ENCODE assay signal across 20 mouse cellular contexts in genomic region chr10:93111412-93111811, GRCm38 (mm10). TPM values are rescaled to one million over a fixed set of nuclear protein-coding genes. Genes with fewer than 3 reads are reported as not detected.
DNase-seq lines count a peak whose midpoint lies in the region; ATAC-seq and TF ChIP-seq lines count a peak whose summit lies in the region.
"Had no signal": no experiment of that assay in that cellular context is flagged by ENCODE, and none has a peak within 500 bp of the region (broad histone marks: within the 10 kb centered on the region; RNA-seq: fewer than 3 reads in every experiment).

No protein-coding gene starts in this region.

- TF ChIP-seq CTCF in heart, adult 2 months (IDR thresholded peaks at IDR 0.05) = no peak

- 47% methylated on average over 8 of the region's 8 CpGs for WGBS in lung, embryonic 16.5 days
- WGBS in heart, adult 2 months = 43% methylated on average over 8 of the region's 8 CpGs

- H3K36me3 ChIP-seq in lung, embryonic 16.5 days (ENCODE audit: control insufficient read depth, insufficient read depth, low read length) = no peaks in the 10 kb centered on the region
- H3K36me3 ChIP-seq in heart, adult 2 months (ENCODE audit: control insufficient read depth, insufficient read depth, low read length) = no peaks in the 10 kb centered on the region
- H3K36me3 ChIP-seq: embryonic facial prominence, embryonic 10.5 days; forebrain, embryonic 12.5 days; limb, embryonic 12.5 days; midbrain, embryonic 12.5 days; neural tube, embryonic 13.5 days had no signal

- no peaks in the 10 kb centered on the region for H3K79me2 ChIP-seq in heart, adult 2 months (replicated peaks; ENCODE audit: control insufficient read depth, insufficient read depth, low read length)

- intact Hi-C loops in heart, adult 2 months (cut with DNase I) = no loop called here

- H3K4me1 ChIP-seq in lung, embryonic 16.5 days (replicated peaks; ENCODE audit: control insufficient read depth, insufficient read depth, low read length) = no peaks in the 10 kb centered on the region
- no peaks in the 10 kb centered on the region for H3K4me1 ChIP-seq in heart, adult 2 months (ENCODE audit: control insufficient read depth, insufficient read depth, low read length)
- H3K4me1 ChIP-seq: embryonic facial prominence, embryonic 10.5 days; forebrain, embryonic 12.5 days; limb, embryonic 12.5 days; midbrain, embryonic 12.5 days; neural tube, embryonic 13.5 days had no signal

- peak; percentile 61 for ATAC-seq in lung, embryonic 16.5 days (ENCODE audit: low read depth)
- 0 out of 2 replicates have a peak, but pooled peaks have one; percentile 10 for ATAC-seq in common myeloid progenitor, adult 5-6 weeks (replicated peaks; ENCODE audit: low read depth, poor library complexity, severe bottlenecking)
- ATAC-seq: activated CD4-positive, CD25-positive, alpha-beta regulatory T cell, adult 4 months; hindbrain, embryonic 16.5 days; intestine, embryonic 16.5 days had no signal

- DNase-seq in lung, postnatal 10 days = no peak
- DNase-seq in adrenal gland, adult 8-10 months = peak; percentile 62
- no peak for DNase-seq in heart, adult 2 months
- DNase-seq in heart, adult 9 months (ENCODE audit: low spot score in 2 of 2) = no peak
- DNase-seq in gastrocnemius, postnatal 4 days (ENCODE audit: low spot score in 2 of 2) = no peak
- DNase-seq: cerebellum, adult 11-12 months; cerebellum, postnatal 36 days; gastrocnemius, adult 2 months had no signal

- no peaks in the 10 kb centered on the region for H3K27me3 ChIP-seq in lung, embryonic 16.5 days (ENCODE audit: control insufficient read depth, insufficient read depth, low read depth, low read length)
- H3K27me3 ChIP-seq in heart, adult 2 months (ENCODE audit: control insufficient read depth, insufficient read depth, low read length) = no peaks in the 10 kb centered on the region
- H3K27me3 ChIP-seq: limb, embryonic 12.5 days; midbrain, embryonic 12.5 days; neural tube, embryonic 13.5 days had no signal

- TF ChIP-seq EP300 in heart, adult 2 months (IDR thresholded peaks at IDR 0.05; ENCODE audit: insufficient read depth, low read depth, low read length) = no peak

- H3K4me3 ChIP-seq in lung, embryonic 16.5 days (ENCODE audit: low read length) = no peak overlapping the region
- H3K4me3 ChIP-seq in heart, adult 2 months = no peak overlapping the region
- H3K4me3 ChIP-seq: embryonic facial prominence, embryonic 10.5 days; forebrain, embryonic 12.5 days; gastrocnemius, adult 2 months; limb, embryonic 12.5 days; midbrain, embryonic 12.5 days; neural tube, embryonic 13.5 days had no signal

- H3K4me2 ChIP-seq in lung, embryonic 16.5 days (ENCODE audit: low read depth, low read length) = no peak overlapping the region
- H3K4me2 ChIP-seq: forebrain, embryonic 12.5 days; limb, embryonic 12.5 days; midbrain, embryonic 12.5 days; neural tube, embryonic 13.5 days had no signal

- H3K9me3 ChIP-seq in lung, embryonic 16.5 days (ENCODE audit: control insufficient read depth, low read length) = no peaks in the 10 kb centered on the region
- H3K9me3 ChIP-seq: embryonic facial prominence, embryonic 10.5 days; forebrain, embryonic 12.5 days; limb, embryonic 12.5 days; midbrain, embryonic 12.5 days; neural tube, embryonic 13.5 days had no signal

- H3K9ac ChIP-seq in lung, embryonic 16.5 days (ENCODE audit: low read length) = no peak overlapping the region
- no peak overlapping the region for H3K9ac ChIP-seq in heart, adult 2 months (ENCODE audit: low read depth, low read length)
- H3K9ac ChIP-seq: forebrain, embryonic 12.5 days; limb, embryonic 12.5 days; liver, embryonic 14.5 days; midbrain, embryonic 12.5 days; neural tube, embryonic 13.5 days had no signal

- no peak for TF ChIP-seq POLR2A in heart, adult 2 months (IDR thresholded peaks at IDR 0.05; ENCODE audit: insufficient read depth, low read depth, low read length)

- H3K27ac ChIP-seq in lung, embryonic 16.5 days (ENCODE audit: low read length) = no peak overlapping the region
- H3K27ac ChIP-seq in heart, adult 2 months = no peak overlapping the region
- H3K27ac ChIP-seq: embryonic facial prominence, embryonic 10.5 days; forebrain, embryonic 12.5 days; gastrocnemius, adult 2 months; limb, embryonic 12.5 days; liver, embryonic 14.5 days; macrophage; midbrain, embryonic 12.5 days; neural tube, embryonic 13.5 days had no signal

RNA-seq across cellular contexts. Expression of gene Cfap54, which starts 30.0 kb away (rescaled TPM):
- 2.0 and 2.2 TPM in 2 replicates for polyA plus RNA-seq in lung, embryonic 16.5 days (2015; fragmentation: Nextera tagmentation; extraction: Ambion mirVana)
- total RNA-seq in adrenal gland, adult 8-10 months (2022) = 1 to 10 TPM; 4.0 to 6.1 (median 5.1) TPM
- total RNA-seq in common myeloid progenitor, adult 5-6 weeks (2017) = 0.27 and 1.2 TPM in 2 replicates
- total RNA-seq in heart, adult 2 months (2021) = under 1 TPM; 0.26 to 0.82 TPM
- 0.18 and 0.47 TPM in 2 replicates for polyA plus RNA-seq in heart, adult 2 months (2012; rRNA removed)
- 1 to 10 TPM in 1 of 2 experiments, under 1 TPM in 1; 0.98 to 1.3 TPM for total RNA-seq in gastrocnemius, postnatal 4 days (2021)
- polyA plus RNA-seq: macrophage had no signal

RNA-seq across cellular contexts. Expression of gene Cdk17, which starts 49.3 kb away (rescaled TPM):
- 15.0 and 15.8 TPM in 2 replicates for polyA plus RNA-seq in lung, embryonic 16.5 days (2015; fragmentation: Nextera tagmentation; extraction: Ambion mirVana)
- 10 to 100 TPM; 24.6 to 30.2 (median 28.1) TPM for total RNA-seq in adrenal gland, adult 8-10 months (2022)
- 69.2 and 87.6 TPM in 2 replicates for total RNA-seq in common myeloid progenitor, adult 5-6 weeks (2017)
- 10 to 100 TPM; 14.3 to 18.8 TPM for total RNA-seq in heart, adult 2 months (2021)
- 16.6 and 22.5 TPM in 2 replicates for polyA plus RNA-seq in heart, adult 2 months (2012; rRNA removed)
- 10 to 100 TPM; 29.5 to 30.3 TPM for total RNA-seq in gastrocnemius, postnatal 4 days (2021)
